Mouse (Mus musculus): ENCODE results near the gene Adgrb2. TPM values are rescaled to one million over a fixed set of nuclear protein-coding genes. Genes with fewer than 3 reads are reported as not detected.

Adgrb2 gene
- total RNA-seq (2023): 3.5 TPM

DNA sequence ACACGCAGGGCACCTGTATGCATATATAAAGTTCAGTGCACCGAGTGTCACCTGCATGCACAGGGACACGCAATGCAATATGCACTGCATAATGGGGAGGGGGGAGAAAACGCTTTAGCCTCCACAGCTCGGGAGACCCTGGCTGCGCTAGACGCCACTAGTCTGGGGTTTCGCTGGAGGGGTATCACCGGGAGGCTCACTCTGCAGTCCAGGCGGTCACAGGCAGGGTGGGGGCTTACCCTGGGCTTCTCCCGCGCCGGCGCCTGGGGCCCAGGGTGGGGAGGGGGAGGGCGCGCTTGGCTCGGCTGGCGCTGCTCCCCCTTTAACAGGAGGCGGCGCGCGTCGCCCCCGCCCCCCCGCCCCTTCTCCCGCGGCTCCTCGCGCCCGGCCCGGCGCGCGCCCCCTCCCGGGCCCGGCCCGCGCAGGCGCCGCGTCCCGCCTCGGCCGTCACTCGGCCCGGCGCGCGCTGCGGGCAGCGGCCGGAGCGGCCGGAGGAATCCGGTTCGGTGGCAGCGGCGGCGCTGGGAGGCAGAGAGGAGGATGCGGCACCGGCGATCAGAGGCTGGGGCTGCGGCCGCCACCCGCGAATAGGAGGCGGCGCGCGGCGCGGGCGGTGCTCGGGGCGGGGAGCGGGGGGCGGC, at the start of gene Adgrb2:
Adgrb2 (plus strand) TSS at position 450 of the 641 bp plus-strand sequence.

DNA sequence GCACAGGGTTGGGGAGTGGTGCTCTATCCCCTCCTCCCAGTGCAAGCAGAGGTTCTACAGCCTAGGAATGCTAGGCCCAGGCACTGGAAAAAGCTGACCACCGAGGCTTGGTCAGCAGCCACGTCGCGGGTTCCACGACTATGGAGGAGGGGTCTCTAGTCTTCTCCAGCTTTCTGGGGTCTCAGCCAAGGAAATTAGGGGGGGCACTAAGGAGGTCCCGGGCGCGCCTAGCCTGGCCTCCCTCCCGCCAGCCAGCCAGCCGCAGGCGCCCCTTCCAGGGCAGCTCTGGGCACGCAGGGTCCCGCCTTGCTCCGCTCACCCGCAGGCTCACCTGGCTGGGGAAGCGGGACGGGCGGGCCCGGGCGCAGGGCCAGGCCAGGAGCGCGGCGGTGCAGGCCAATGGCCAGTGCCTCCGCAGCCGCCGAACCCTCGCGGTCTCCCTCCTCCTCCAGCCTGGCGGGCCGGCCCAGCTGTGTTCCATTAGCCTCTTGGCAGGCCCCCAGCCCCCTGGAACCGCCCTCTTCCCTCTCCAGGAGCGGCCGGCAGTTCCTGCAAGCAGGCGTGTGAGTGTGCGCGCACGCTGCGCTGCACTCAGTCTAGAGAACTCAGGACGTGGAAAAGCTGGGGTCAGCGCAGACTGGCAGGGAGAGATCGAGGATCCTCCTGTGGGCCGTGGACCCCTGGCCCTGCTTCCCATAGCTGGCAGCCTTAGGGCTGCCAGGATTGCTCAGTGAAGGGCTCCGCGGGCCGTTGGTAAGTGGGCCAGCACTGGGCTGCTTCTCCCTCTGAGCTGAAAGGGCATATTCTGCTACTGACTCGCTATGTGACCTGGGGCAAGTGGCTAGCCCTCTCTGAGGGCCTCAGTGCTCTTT, 62.9 kb downstream of the Adgrb2 start, which contains the start of gene Col16a1:
Col16a1 (plus strand) TSS at position 510 of the 872 bp plus-strand sequence.

Other genes with a start within 250 kb of the Adgrb2 start
- 131 TPM for gene Khdrbs1, start 242.6 kb upstream of the Adgrb2 start, total RNA-seq (2023)
- 285 TPM for gene Ptp4a2, start 173.7 kb upstream of the Adgrb2 start, total RNA-seq (2023)
- not detected for gene Spocd1, start 55.6 kb upstream of the Adgrb2 start, total RNA-seq (2023)
- not detected for gene Col16a1, start 63.0 kb downstream of the Adgrb2 start, total RNA-seq (2023)
- 33.5 TPM for gene Pef1, start 117.7 kb downstream of the Adgrb2 start, total RNA-seq (2023)
- gene Hcrtr1, start 154.5 kb downstream of the Adgrb2 start, total RNA-seq (2023): not detected
- not detected for gene Tinagl1, start 190.3 kb downstream of the Adgrb2 start, total RNA-seq (2023)
- not detected for gene Gm853, start 237.5 kb downstream of the Adgrb2 start, total RNA-seq (2023)